Mouse (Mus musculus): ENCODE results near the gene Usp29.

Usp29 gene

GRCm38 (mm10) chr7:6730241-6730640 lies at the start of gene Usp29, which contains the start of gene Peg3:
Gene Usp29 (plus strand): TSS chr7:6730578.
Gene Peg3 (minus strand): TSS chr7:6730431.
- peak; percentile 90 for DNase-seq (ENCODE audit: low read depth, low spot score)

- no peak for DNase-seq (ENCODE audit: low read depth, low spot score)
Measured at GRCm38 (mm10) chr7:6685511-6685910, 44.9 kb upstream of the Usp29 start.

GRCm38 (mm10) chr7:6696241-6697045 lies 33.9 kb upstream of the Usp29 start, which contains the start of gene Zim1:
Gene Zim1 (minus strand): TSS chr7:6696450.
- peak; percentile 91 for DNase-seq (ENCODE audit: low read depth, low spot score)

GRCm38 (mm10) chr7:6699230-6699629 lies 31.1 kb upstream of the Usp29 start:
- no peak for DNase-seq (ENCODE audit: low read depth, low spot score)

- DNase-seq (ENCODE audit: low read depth, low spot score), result no peak
Measured at GRCm38 (mm10) chr7:6707416-6708015, 22.9 kb upstream of the Usp29 start.

GRCm38 (mm10) chr7:6708451-6709180 lies 21.8 kb upstream of the Usp29 start:
- no peak for DNase-seq (ENCODE audit: low read depth, low spot score)

GRCm38 (mm10) chr7:6709396-6709795 lies 21.0 kb upstream of the Usp29 start:
- no peak for DNase-seq (ENCODE audit: low read depth, low spot score)

- peak; percentile 96 for DNase-seq (ENCODE audit: low read depth, low spot score)
Measured at GRCm38 (mm10) chr7:6727351-6728121, 2.8 kb upstream of the Usp29 start.

GRCm38 (mm10) chr7:6728263-6728931 lies 2.0 kb upstream of the Usp29 start:
- DNase-seq (ENCODE audit: low read depth, low spot score), result peak; percentile 97

- peak; percentile 95 for DNase-seq (ENCODE audit: low read depth, low spot score)
Measured at GRCm38 (mm10) chr7:6729061-6729817, 1.1 kb upstream of the Usp29 start.

GRCm38 (mm10) chr7:6730801-6731200 lies 423 bp downstream of the Usp29 start:
- DNase-seq (ENCODE audit: low read depth, low spot score), result peak; percentile 24

GRCm38 (mm10) chr7:6731373-6731772 lies 995 bp downstream of the Usp29 start:
- no peak for DNase-seq (ENCODE audit: low read depth, low spot score)

- DNase-seq (ENCODE audit: low read depth, low spot score), result no peak
Measured at GRCm38 (mm10) chr7:6731930-6732329, 1.6 kb downstream of the Usp29 start.

- no peak for DNase-seq (ENCODE audit: low read depth, low spot score)
Measured at GRCm38 (mm10) chr7:6736060-6736459, 5.7 kb downstream of the Usp29 start.

- no peak for DNase-seq (ENCODE audit: low read depth, low spot score)
Measured at GRCm38 (mm10) chr7:6744281-6744904, 14.0 kb downstream of the Usp29 start.

GRCm38 (mm10) chr7:6749196-6749595 lies 18.8 kb downstream of the Usp29 start:
- no peak for DNase-seq (ENCODE audit: low read depth, low spot score)

GRCm38 (mm10) chr7:6753440-6753839 lies 23.1 kb downstream of the Usp29 start:
- peak; percentile 20 for DNase-seq (ENCODE audit: low read depth, low spot score)

GRCm38 (mm10) chr7:6756777-6757291 lies 26.5 kb downstream of the Usp29 start:
- no peak for DNase-seq (ENCODE audit: low read depth, low spot score)

GRCm38 (mm10) chr7:6759698-6760097 lies 29.3 kb downstream of the Usp29 start:
- DNase-seq (ENCODE audit: low read depth, low spot score), result no peak

- DNase-seq (ENCODE audit: low read depth, low spot score), result peak; percentile 82
Measured at GRCm38 (mm10) chr7:6760170-6760569, 29.8 kb downstream of the Usp29 start.

Measured in ES-CJ7 (cell line).